Mouse (Mus musculus) embryonic fibroblast, embryonic 13.5 days (primary cell): ENCODE measurements around the gene Ogfr. TPM values are rescaled to one million over a fixed set of nuclear protein-coding genes. Genes with fewer than 3 reads are reported as not detected.

Source experiments
- H3K27ac ChIP-seq: 2 replicates; pipeline ENCODE4 v1.5.1; 2012; ENCODE audit warnings: low read length, control low read depth, inconsistent platforms; ENCODE audit not compliant: insufficient read depth
- H3K4me1 ChIP-seq: 2 replicates; pipeline ENCODE4 v1.6.1; 2011; ENCODE audit warnings: low read length; ENCODE audit not compliant: control insufficient read depth, insufficient read depth
- H3K4me3 ChIP-seq: 2 replicates; pipeline ENCODE4 v1.5.1; 2011; ENCODE audit warnings: mild to moderate bottlenecking, control low read depth, low read length; ENCODE audit not compliant: insufficient read depth
- CTCF ChIP-seq: IDR thresholded peaks from 2 replicates; pipeline ENCODE4 v1.5.1; 2011; ENCODE audit warnings: mild to moderate bottlenecking, control low read depth, low read length, moderate library complexity, borderline replicate concordance; ENCODE audit not compliant: insufficient read depth
- POLR2A ChIP-seq: IDR thresholded peaks from 2 replicates; pipeline ENCODE4 v1.6.1; 2011; ENCODE audit warnings: low read depth, mild to moderate bottlenecking, control low read depth, low read length, moderate library complexity
- polyA plus RNA-seq: library from polyadenylated mRNA; stranded (reverse); fragments of >200 nt; gene quantifications from 2 replicates; pipeline ENCODE4 v1.2.4, GENCODE M21; 2011; ENCODE audit warnings: low read depth; ENCODE audit not compliant: missing spikeins, insufficient read length

Gene Ogfr
- polyA plus RNA-seq, 1 experiment = 78.0 TPM

GRCm38 (mm10) chr2:180598157-180598705 lies 9.2 kb downstream of the Ogfr start:
- TF ChIP-seq CTCF (no peak), POLR2A (no peak)
- no peaks in the 10 kb centered on the region for H3K4me1 ChIP-seq
- H3K27ac ChIP-seq = no peak overlapping the region
- H3K4me3 ChIP-seq = no peak overlapping the region

GRCm38 (mm10) chr2:180600569-180601021 lies 11.6 kb downstream of the Ogfr start:
- Histone ChIP-seq H3K27ac (no peak overlapping the region), H3K4me3 (no peak overlapping the region), H3K4me1 (no peaks in the 10 kb centered on the region)
- no peak for TF ChIP-seq POLR2A

GRCm38 (mm10) chr2:180604781-180605180 lies 15.7 kb downstream of the Ogfr start:
- H3K4me3 ChIP-seq = no peak overlapping the region
- no peak overlapping the region for H3K27ac ChIP-seq
- no peak for TF ChIP-seq CTCF
- TF ChIP-seq POLR2A = no peak

GRCm38 (mm10) chr2:180610283-180610682 lies 21.2 kb downstream of the Ogfr start:
- TF ChIP-seq POLR2A (no peak), CTCF (no peak)
- Histone ChIP-seq H3K4me3 (no peak overlapping the region), H3K4me1 (no peaks in the 10 kb centered on the region), H3K27ac (no peak overlapping the region)

More at GRCm38 (mm10) chr2:180604781-180605180, 15.7 kb downstream of the Ogfr start:
- no peaks in the 10 kb centered on the region for H3K4me1 ChIP-seq

GRCm38 (mm10) chr2:180611882-180612281 lies 22.8 kb downstream of the Ogfr start:
- Histone ChIP-seq H3K27ac (no peak overlapping the region), H3K4me3 (no peak overlapping the region), H3K4me1 (no peaks in the 10 kb centered on the region)
- TF ChIP-seq CTCF (no peak), POLR2A (no peak)

- Histone ChIP-seq H3K27ac (no peak overlapping the region), H3K4me3 (peak overlapping the region; percentile 7), H3K4me1 (no peaks in the 10 kb centered on the region)
- TF ChIP-seq CTCF = no peak
- TF ChIP-seq POLR2A = 0 out of 2 replicates have a peak, but pooled peaks have one; percentile 15
Observed at GRCm38 (mm10) chr2:180641576-180642554, 52.8 kb downstream of the Ogfr start.

- TF ChIP-seq CTCF (no peak), POLR2A (no peak)
- Histone ChIP-seq H3K4me3 (peak within 1 kb of the TSS; percentile 7), H3K4me1 (no peaks in the 10 kb centered on the region), H3K27ac (no peak within 1 kb of the TSS)
Observed at GRCm38 (mm10) chr2:180642555-180643260, 53.7 kb downstream of the Ogfr start, which contains the start of gene Tcfl5. Tcfl5 (minus strand) TSS chr2:180642708.

- H3K4me3 ChIP-seq = no peak overlapping the region
- no peaks in the 10 kb centered on the region for H3K4me1 ChIP-seq
- H3K27ac ChIP-seq = no peak overlapping the region
- TF ChIP-seq CTCF = no peak
- no peak for TF ChIP-seq POLR2A
Observed at GRCm38 (mm10) chr2:180643626-180644025, 54.6 kb downstream of the Ogfr start.

Other genes with a start within 250 kb of the Ogfr start
- gene Slco4a1, start 133.0 kb upstream of the Ogfr start, polyA plus RNA-seq = 4.2 and 8.0 TPM in 2 replicates
- gene Ntsr1, start 89.3 kb upstream of the Ogfr start, polyA plus RNA-seq = not detected in 2 replicates
- 13.1 TPM in 2 replicates for gene Mrgbp, start 7.9 kb upstream of the Ogfr start, polyA plus RNA-seq
- 1.0 and 2.5 TPM in 2 replicates for gene Col9a3, start 8.5 kb downstream of the Ogfr start, polyA plus RNA-seq
- gene Tcfl5, start 53.5 kb downstream of the Ogfr start, polyA plus RNA-seq = 10.8 and 11.6 TPM in 2 replicates
- 29.3 and 31.3 TPM in 2 replicates for gene Dido1, start 120.8 kb downstream of the Ogfr start, polyA plus RNA-seq
- 58.0 and 71.8 TPM in 2 replicates for gene Gid8, start 120.9 kb downstream of the Ogfr start, polyA plus RNA-seq
- 1.5 and 2.9 TPM in 2 replicates for gene Slc17a9, start 136.0 kb downstream of the Ogfr start, polyA plus RNA-seq
- not detected in 2 replicates for gene Bhlhe23, start 187.7 kb downstream of the Ogfr start, polyA plus RNA-seq